In the genomic region with DNA sequence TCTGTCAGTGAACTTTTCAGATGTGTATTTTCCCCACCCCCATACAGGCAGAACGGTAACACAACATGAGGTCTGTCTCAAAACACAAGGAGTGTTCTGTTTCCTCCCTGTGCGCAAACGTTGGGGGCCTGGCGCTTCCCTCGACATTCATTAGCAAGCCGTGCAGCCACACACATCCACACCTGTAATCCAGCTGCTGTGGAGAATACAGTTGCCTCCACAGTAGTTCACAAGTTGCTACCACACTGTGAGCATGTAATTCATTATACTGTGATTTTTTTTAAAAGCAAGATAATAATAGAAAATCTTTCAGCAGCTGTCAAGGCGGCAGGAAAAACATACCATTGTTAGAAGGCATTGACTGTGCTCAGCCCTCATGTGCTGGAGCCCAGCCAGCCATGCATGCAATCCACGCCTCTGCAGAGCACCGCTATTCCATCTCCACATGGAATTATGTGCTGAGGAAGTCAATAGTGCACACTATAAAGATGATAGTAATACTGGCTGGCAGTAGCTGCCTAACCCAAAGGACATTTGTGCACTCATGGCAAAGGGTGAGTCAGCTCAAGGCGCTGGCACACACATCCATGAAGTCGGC, we compare ENCODE assay signal across 10 mouse cellular contexts.
DNase-seq lines count a peak whose midpoint lies in the region; ATAC-seq lines count a peak whose summit lies in the region.
"Had no signal": no experiment of that assay in that cellular context is flagged by ENCODE, and none has a peak within 500 bp of the region (broad histone marks: within the 10 kb centered on the region; RNA-seq: fewer than 3 reads in every experiment).

No protein-coding gene starts in this region.

- H3K27ac ChIP-seq in forebrain, embryonic 14.5 days (ENCODE audit: low read depth, low read length): peak overlapping the region; percentile 66
- no peak overlapping the region for H3K27ac ChIP-seq in limb, embryonic 15.5 days

- H3K36me3 ChIP-seq in forebrain, embryonic 14.5 days (ENCODE audit: control insufficient read depth, insufficient read depth, low read length): no peaks in the 10 kb centered on the region
- no peaks in the 10 kb centered on the region for H3K36me3 ChIP-seq in limb, embryonic 15.5 days

- peak; percentile 50 for ATAC-seq in forebrain, embryonic 14.5 days
- peak; percentile 41; the same call in 1 of the 2 replicates for ATAC-seq in limb, embryonic 15.5 days (ENCODE audit: insufficient number of reproducible peaks, low FRiP score, low TSS enrichment, low read depth)

- WGBS in forebrain, embryonic 14.5 days: 44% methylated on average over 11 of the region's 11 CpGs
- 23% methylated on average over 11 of the region's 11 CpGs for WGBS in limb, embryonic 15.5 days

- no peaks in the 10 kb centered on the region for H3K9me3 ChIP-seq in forebrain, embryonic 14.5 days (replicated peaks; ENCODE audit: control insufficient read depth, low read length)
- no peaks in the 10 kb centered on the region for H3K9me3 ChIP-seq in limb, embryonic 15.5 days

- H3K4me2 ChIP-seq in forebrain, embryonic 14.5 days (ENCODE audit: low read length): no peak overlapping the region
- H3K4me2 ChIP-seq in limb, embryonic 15.5 days: no peak overlapping the region

- DNase-seq in adrenal gland, adult 2 months: peak; percentile 20
- DNase-seq in adrenal gland, adult 8-10 months: no peak
- DNase-seq in kidney, postnatal 14 days: peak; percentile 21
- DNase-seq in kidney, adult 18-20 months: no peak
- DNase-seq in forebrain, embryonic 14.5 days (ENCODE audit: low spot score): peak; percentile 61
- no peak for DNase-seq in ovary, postnatal 10 days (ENCODE audit: low spot score)
- no peak for DNase-seq in urinary bladder, postnatal 4 days (ENCODE audit: low spot score in 2 of 2)
- DNase-seq: spleen, adult 18-20 months had no signal

- H3K4me1 ChIP-seq in forebrain, embryonic 14.5 days (ENCODE audit: control insufficient read depth, insufficient read depth, low read length): peaks cover 20% of the 10 kb centered on the region
- peaks cover 10% of the 10 kb centered on the region; the same call in 1 of the 2 replicates for H3K4me1 ChIP-seq in limb, embryonic 15.5 days
- H3K4me1 ChIP-seq: megakaryocyte, embryonic 14.5 days had no signal

- no peak overlapping the region for H3K9ac ChIP-seq in forebrain, embryonic 14.5 days (ENCODE audit: low read length)
- H3K9ac ChIP-seq in limb, embryonic 15.5 days: no peak overlapping the region

- H3K4me3 ChIP-seq in forebrain, embryonic 14.5 days (ENCODE audit: low read depth, low read length): no peak overlapping the region
- H3K4me3 ChIP-seq in limb, embryonic 15.5 days: no peak overlapping the region
- H3K4me3 ChIP-seq: megakaryocyte, embryonic 14.5 days had no signal

- H3K27me3 ChIP-seq in forebrain, embryonic 14.5 days (replicated peaks; ENCODE audit: control insufficient read depth, insufficient read depth, low read length): no peaks in the 10 kb centered on the region
- H3K27me3 ChIP-seq in limb, embryonic 15.5 days: no peaks in the 10 kb centered on the region
- H3K27me3 ChIP-seq: megakaryocyte, embryonic 14.5 days had no signal

Comparison
In these comparisons a context has a peak if more than half of its experiments do, and no peak if none do; other contexts are left out.
1. DNase-seq: peak in adrenal gland, adult 2 months (single experiment), kidney, postnatal 14 days (single experiment) and forebrain, embryonic 14.5 days (single experiment); none in adrenal gland, adult 8-10 months (single experiment), kidney, adult 18-20 months (single experiment), ovary, postnatal 10 days (single experiment) and urinary bladder, postnatal 4 days (0 of 2).